Mouse (Mus musculus): ENCODE measurements around the gene Vps18.

Gene Vps18

DNA sequence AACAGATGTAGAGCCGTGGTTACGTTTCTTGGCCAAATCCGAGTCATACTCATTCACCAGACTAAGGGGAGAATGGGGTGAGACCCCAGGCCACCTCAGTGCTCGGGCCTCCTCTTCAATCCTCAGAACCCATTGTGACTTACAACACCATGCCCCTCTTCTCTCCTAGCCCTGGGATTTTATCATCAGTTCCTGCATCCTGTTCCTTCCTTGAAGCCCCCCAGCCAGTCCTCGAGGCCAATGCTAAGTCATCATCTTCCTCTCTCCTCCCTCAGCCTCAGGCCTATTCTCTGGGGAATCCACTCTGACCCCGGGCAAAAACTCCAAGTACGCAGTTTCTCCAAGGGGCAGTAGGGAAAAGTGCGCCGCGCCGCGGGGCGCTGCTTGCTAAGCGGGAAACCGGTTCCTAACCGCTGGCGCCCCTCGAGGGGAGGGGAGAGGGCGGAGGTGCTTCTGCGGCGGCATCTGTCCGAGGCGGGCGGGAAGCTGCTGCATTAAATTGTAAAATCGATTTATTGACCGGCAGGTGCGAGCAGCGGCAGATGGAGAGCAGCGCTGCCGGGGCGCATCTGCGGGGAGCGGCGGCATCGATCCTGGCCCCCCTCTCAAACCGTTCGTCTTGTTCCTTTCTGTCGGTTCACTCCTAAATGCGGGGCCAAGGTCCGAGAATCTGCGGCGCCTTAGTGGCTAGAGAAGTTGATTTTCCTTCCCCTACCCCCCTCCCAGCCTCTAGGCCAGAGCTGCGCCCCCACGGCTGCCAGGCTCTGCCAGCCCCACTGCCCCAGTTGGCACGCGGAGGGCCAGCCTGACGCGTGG is 33.4 kb downstream of the Vps18 start:
- DNase-seq (ENCODE audit: low spot score in 2 of 2) = no peak

DNA sequence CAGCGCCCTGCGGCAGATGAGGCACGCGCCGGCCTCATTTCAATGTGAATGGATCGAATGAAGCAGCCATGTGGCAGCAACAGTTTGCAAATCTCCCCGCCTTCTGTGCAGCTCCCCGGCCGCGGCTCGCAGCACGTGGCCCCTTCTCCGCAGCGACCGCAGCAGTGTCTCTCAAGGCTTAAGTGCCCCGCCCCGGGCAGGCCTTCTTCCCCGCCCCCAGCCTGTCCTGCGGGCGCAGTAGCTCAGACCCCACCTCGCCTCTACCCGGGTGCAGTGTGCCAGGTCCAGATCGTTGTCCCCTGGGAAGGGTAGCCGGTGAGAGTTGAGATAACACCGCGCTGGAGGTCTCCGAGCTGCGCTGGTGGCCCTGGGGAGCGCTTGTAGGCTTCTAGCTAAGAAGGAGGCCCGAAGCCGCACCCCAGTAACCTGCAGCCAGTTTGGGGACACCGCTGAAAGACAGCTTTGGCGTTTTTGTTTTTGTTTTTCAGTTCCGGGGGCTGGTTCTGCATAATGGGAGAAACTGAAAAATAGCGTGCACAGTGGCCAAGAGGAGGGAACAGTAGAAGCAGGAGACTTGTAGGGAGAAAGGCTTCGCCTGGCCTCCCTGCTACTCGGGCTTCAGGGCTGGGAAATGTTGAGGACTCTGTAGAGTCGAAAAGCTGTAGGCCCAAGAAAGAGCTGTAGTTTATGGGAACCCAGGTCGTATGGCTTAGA is 34.2 kb downstream of the Vps18 start:
- peak; percentile 52 for DNase-seq (ENCODE audit: low spot score in 2 of 2)

DNA sequence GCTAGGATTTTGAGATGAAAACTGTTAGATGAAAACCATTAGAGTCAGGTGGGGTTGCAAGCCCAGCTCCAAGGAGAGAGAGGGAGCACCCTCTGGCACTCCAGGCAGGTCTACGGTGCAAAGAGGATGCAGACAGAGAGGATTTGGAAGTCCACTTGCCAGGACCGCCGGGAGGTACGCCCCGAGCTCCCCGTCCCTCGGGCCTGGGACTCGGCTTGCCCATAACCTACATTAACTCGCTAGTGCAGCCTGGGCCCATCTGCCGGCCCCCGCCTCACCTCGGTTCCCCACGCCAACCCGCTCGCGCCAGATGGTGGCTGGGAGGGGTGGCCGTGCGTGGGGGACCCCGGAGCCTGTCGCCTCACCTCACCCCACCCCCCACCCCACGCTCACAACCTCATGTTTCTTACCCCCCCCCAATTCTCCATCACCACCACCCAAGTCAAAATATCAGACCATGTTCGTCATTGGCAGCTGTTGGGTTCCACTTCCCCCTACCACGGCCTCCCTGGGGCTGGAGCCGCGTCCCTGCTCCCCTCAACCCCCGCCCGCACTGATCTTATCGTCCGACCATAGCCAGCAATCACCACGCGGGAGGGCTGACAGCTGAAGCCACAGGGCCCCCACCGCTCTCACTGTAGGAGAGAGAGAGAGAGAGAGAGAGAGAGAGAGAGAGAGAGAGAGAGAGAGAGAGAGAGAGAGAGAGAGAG is 35.5 kb downstream of the Vps18 start:
- no peak for DNase-seq (ENCODE audit: low spot score in 2 of 2)

DNA sequence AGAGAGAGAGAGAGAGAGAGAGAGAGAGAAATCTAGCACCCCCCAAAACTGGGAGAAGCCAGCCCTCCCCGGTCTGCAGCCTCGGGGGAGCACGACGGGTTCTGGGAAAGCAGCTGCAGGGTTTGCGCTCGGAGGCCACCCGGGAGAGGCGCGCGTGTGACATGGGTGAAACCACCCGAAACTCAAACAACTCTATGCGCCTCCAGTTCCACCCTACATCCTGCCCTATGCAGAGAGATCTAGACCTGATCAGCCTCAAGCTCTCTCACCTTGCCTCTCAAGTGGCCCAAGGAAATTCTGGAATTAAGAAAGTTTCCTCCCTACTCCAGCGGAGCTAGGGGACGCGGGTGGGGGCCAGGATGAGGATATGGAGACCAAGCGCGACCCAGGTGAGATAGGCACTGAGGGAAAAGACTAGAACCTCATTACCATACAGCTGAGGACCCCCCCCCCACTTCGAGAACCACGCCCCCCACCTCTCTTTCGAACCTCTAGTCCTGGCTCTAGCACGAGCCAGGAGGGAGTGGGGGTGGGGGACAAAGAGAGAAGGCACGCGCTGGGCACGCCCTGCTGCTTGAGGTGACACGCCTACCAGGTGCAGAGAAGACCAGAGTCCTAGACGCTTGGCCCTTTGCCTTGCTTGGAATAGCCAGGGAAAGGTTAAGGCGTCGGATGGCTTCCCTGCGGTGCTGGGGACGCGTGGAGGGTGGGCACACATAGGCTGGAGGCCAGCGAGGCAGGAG is 36.2 kb downstream of the Vps18 start:
- DNase-seq (ENCODE audit: low spot score in 2 of 2) = no peak

DNA sequence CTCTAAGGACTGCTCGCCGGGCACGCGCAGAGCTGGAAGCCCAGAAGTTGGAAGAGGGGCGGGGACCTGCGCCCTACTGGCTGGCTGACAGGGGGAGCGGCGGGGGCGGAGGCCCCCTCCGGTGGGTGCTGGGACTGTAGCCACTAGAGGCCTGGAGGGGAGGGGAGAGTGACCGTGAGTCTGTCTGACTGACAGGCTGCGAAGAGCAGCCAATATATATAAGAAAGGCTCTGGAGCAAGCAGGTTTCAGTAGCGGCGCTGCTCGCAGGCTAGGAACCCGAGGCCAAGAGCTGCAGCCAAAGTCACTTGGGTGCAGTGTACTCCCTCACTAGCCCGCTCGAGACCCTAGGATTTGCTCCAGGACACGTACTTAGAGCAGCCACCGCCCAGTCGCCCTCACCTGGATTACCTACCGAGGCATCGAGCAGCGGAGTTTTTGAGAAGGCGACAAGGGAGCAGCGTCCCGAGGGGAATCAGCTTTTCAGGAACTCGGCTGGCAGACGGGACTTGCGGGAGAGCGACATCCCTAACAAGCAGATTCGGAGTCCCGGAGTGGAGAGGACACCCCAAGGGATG is 37.1 kb downstream of the Vps18 start, which contains the start of gene Dll4:
Gene Dll4, plus strand, starts transcription at position 217 of the 576 bp plus-strand sequence.
- no peak for DNase-seq (ENCODE audit: low spot score in 2 of 2)

DNA sequence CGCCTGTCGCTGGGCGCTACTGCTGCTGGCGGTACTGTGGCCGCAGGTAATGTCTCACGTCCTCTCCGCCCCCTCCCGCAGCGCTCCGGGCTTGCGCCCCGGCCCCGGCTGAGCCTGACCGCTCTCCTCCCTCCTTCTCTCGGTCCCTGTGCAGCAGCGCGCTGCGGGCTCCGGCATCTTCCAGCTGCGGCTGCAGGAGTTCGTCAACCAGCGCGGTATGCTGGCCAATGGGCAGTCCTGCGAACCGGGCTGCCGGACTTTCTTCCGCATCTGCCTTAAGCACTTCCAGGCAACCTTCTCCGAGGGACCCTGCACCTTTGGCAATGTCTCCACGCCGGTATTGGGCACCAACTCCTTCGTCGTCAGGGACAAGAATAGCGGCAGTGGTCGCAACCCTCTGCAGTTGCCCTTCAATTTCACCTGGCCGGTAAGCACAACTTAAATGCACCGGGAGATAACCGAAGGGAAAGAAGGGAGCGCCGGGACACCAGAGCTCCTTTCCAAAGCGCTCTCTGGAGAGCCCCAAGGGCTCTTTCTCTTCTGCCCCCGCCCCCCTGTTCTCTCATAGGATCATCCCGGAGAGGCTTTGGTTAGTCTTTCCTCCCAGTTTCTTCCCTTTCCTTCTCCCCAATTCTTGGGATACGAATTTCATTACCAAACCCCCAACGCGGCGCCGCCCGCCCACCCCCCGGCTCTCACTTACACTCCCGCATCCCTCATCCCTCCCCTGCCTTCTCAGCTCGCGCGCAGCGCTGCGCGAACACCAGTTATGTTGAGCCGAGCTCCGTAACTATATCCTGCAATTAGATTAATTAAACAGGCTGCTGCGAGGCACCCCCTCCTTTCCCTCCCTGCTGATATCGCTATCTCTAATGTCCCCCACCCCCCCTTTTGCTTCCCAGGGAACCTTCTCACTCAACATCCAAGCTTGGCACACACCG is 37.9 kb downstream of the Vps18 start:
- no peak for DNase-seq (ENCODE audit: low spot score in 2 of 2)

DNA sequence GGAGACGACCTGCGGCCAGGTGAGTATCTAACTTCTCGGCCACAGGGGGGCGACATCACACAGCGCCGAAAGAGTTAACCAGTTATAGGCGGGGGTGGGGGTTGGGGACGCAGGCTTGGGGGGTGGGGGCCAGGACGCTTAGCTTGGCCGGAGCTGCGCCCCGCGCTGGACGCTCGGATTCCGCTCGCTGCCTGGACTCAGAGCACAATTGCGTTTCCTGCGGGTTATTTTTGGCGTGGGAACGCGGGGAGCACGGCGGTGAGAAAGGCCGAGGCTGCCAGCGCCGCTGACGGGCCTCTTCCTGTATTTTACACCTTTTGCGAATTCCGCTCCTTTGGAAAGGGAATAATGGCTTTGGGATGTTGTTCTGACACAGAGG is 38.6 kb downstream of the Vps18 start:
- DNase-seq (ENCODE audit: low spot score in 2 of 2) = no peak

DNA sequence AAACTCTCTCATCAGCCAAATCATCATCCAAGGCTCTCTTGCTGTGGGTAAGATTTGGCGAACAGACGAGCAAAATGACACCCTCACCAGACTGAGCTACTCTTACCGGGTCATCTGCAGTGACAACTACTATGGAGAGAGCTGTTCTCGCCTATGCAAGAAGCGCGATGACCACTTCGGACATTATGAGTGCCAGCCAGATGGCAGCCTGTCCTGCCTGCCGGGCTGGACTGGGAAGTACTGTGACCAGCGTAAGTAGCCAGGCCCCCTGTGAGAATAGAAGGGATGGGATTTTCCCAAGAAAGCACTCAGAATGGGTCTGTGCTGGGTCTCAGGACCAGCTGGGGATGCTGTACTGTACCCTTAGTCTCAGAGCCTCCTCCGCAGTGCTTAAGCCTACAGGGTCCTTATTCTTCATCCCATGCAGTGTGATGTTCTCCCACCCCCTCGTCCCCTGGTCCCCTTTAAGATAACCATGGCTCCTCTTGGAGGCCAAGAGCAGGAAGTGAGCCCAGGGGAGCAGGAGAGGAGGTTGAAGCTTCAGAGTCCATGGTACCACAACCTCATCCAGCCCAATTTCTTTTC is 39.5 kb downstream of the Vps18 start:
- DNase-seq (ENCODE audit: low spot score in 2 of 2) = no peak

DNA sequence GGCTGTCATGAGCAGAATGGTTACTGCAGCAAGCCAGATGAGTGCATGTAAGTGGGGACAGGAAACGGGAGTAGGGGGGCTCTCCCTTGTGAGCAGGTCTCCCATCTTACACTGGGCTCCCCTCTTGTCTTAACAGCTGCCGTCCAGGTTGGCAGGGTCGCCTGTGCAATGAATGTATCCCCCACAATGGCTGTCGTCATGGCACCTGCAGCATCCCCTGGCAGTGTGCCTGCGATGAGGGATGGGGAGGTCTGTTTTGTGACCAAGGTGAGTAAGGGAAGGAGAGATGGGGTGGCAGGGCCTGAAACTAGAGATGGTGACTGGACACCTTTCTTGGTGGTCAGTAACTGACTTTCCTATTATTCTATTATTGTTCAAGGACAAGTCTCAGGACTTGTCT is 40.0 kb downstream of the Vps18 start:
- DNase-seq (ENCODE audit: low spot score in 2 of 2) = no peak

DNA sequence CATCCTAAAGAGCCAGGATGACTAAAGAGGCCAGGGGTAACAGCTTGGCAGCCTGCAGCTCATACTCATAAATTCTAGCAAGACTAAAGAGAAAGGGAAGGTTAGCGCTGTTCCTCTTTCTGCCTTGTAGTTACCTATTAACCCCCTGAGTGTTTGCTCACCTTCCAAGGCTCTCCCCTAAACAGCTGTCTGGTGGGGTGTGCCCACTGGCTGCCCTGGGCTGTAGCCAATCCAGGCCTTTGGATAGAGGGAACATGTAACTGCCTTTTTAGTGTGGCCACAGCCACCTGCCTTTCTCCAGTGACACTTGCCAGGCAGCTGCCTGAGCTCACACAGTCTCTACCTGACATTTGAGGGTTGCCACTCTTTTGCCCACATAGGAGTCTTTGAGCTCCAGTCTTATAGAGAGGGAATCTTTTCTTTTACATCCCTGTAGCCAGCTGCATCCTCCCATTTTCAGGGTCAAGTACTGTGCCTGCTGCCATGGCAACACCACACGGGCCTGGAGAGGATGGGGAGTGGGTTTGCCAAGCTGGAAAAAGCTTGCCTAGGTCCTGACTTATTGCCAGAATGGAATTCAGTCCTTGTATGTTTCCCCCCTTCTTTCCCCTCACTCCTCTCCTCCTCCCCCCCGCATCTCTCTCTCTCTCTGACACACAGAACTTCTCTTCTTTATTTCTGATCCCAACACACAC is 40.7 kb downstream of the Vps18 start:
- no peak for DNase-seq (ENCODE audit: low spot score in 2 of 2)

DNA sequence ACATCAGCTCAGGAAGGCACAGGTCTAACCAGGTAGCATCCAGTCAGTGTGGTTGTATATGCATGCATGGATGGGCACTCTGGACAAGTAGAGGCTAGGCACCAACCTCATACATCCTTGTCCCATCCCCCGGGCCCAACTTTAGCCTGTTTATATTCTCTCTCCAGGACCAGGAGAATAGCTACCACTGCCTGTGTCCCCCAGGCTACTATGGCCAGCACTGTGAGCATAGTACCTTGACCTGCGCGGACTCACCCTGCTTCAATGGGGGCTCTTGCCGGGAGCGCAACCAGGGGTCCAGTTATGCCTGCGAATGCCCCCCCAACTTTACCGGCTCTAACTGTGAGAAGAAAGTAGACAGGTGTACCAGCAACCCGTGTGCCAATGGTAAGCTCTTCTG is 42.3 kb downstream of the Vps18 start:
- DNase-seq (ENCODE audit: low spot score in 2 of 2) = no peak

DNA sequence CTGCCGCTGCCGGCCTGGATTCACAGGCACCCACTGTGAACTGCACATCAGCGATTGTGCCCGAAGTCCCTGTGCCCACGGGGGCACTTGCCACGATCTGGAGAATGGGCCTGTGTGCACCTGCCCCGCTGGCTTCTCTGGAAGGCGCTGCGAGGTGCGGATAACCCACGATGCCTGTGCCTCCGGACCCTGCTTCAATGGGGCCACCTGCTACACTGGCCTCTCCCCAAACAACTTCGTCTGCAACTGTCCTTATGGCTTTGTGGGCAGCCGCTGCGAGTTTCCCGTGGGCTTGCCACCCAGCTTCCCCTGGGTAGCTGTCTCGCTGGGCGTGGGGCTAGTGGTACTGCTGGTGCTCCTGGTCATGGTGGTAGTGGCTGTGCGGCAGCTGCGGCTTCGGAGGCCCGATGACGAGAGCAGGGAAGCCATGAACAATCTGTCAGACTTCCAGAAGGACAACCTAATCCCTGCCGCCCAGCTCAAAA is 43.7 kb downstream of the Vps18 start:
- no peak for DNase-seq (ENCODE audit: low spot score in 2 of 2)

DNA sequence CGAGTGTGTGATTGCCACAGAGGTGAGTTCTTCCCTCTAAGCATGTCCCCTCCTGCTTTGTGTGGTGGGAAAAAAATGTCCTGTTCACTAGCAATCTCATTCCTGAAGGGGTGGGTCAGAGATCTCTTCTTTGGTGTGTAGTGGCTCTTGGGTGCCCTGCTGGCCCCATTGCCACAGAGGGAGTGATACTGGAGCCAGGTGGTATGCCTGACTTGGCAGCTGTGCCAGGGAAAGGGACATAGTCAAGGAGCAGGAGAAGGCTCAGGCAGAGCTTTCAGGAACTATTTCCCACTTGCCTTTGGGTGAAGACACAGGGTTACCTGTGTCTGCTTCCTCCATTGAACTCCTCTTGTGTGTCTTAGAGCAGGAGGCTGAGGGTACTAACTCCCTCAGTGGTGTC is 45.6 kb downstream of the Vps18 start:
- DNase-seq (ENCODE audit: low spot score in 2 of 2) = no peak

DNA sequence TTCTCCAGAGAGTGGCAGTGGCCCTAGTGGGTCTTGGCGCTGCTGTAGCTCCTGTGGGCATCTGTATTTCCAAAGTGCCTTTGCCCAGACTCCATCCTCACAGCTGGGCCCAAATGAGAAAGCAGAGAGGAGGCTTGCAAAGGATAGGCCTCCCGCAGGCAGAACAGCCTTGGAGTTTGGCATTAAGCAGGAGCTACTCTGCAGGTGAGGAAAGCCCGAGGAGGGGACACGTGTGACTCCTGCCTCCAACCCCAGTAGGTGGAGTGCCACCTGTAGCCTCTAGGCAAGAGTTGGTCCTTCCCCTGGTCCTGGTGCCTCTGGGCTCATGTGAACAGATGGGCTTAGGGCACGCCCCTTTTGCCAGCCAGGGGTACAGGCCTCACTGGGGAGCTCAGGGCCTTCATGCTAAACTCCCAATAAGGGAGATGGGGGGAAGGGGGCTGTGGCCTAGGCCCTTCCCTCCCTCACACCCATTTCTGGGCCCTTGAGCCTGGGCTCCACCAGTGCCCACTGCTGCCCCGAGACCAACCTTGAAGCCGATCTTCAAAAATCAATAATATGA is 46.5 kb downstream of the Vps18 start:
- no peak for DNase-seq (ENCODE audit: low spot score in 2 of 2)

DNA sequence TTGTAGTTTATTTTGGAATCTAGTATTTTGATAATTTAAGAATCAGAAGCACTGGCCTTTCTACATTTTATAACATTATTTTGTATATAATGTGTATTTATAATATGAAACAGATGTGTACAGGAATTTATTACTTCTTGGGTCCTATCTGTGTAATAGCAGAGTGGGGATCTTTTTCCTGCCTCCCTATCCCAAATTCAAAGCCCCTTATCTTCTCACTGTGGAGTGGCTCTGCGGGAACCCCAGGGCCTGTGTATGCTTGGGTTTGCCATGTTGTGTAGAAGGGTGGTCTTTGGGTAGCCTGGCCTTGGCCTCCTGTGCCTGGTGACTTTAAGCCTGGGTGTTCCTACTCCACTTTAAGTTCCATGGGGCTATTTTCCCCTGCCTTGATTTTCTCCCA is 47.0 kb downstream of the Vps18 start:
- no peak for DNase-seq (ENCODE audit: low spot score in 2 of 2)

DNA sequence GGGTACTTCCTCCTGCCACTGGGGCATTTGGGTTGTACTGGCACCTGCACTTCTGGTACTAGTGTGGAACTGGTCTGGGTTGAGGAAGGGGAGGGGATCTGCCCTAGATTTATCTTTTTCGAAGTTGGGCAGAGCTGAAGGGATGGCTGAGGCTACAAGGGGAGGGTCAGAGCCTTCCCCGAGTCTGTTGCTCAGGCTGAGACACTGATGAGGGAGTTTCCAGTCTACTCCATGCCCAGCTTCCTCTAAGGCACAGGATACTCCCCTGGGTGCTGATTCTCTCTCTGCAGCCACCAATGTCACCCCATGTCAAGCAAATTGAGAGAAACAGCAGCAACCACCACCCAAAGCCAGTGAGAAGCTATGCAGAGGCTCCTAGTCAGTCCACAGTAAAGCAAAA is 47.5 kb downstream of the Vps18 start:
- DNase-seq (ENCODE audit: low spot score in 2 of 2) = no peak

DNA sequence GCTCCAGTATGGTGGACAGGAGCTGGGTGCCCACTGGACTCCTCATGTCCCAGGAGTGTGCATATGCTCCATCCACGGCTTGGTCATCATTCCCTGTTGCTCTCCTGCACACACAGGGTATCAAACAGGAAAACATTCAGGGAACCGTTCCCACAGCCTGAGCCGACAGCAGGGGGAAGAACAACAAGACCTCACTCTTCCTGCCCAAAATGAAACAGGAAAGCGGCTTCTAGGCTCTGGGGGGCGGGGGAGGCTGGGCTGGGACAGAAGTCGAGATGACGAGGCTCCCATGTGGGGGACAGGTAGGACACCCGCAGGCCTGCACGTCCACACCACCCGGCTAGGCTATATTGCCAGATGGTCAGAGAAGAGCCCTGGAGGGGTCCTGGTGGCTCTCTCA is 47.9 kb downstream of the Vps18 start:
- DNase-seq (ENCODE audit: low spot score in 2 of 2) = no peak

DNA sequence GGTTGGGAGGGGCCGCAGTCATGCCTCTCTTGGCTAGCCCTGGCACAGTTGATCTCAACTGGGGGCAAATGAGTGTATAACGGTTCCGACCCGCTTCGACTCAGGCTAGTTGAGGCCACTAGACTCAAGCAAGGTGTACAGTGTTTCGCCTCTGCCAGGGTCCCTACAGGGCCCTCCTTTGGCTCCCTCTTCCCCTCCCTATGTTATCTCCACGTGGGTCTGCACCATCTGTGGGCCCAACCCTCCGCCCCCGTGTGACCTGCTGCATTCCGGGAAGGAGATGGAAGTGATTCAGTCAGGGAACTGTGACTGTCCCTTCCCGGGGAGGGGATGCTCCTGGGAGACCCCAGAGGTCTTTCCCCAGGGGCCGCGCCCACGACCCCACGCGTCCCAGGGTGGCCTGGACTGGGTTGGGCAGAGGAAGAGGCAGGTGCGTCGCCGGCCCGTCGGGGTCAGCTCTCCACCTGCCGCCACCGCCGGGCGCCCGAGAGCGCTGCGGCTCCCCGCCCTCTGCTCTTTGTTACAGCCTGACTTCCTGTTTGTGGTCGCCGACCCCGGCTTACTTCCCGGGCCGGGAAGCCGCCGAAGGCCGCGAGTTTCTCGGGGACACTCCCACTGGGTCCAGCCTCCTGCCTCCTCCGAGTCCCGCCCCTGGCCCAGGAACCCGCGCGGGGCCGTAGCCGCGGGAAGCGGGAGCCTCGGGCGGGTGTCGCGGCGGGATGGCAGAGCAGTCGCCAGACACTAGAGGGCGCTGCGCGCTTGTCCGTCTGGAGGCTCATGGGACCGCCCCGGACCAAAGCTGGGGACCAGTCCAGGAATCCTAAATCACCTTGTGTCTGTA is 49.1 kb downstream of the Vps18 start:
- peak; percentile 53 to 73 for DNase-seq (ENCODE audit: low spot score in 2 of 2)

Measured in frontal cortex, postnatal 14 days (tissue).